Mouse (Mus musculus): ENCODE measurements around the gene Gm9049. TPM values are rescaled to one million over a fixed set of nuclear protein-coding genes. Genes with fewer than 3 reads are reported as not detected.

The Gm9049 gene
- polyA plus RNA-seq (2012; rRNA removed; ENCODE audit: low replicate concordance) = 0.06 TPM in 2 replicates

GRCm38 (mm10) chr10:118354005-118354404 lies at the start of gene Gm9049:
Gene Gm9049 (minus strand): TSS chr10:118354105.

DNA sequence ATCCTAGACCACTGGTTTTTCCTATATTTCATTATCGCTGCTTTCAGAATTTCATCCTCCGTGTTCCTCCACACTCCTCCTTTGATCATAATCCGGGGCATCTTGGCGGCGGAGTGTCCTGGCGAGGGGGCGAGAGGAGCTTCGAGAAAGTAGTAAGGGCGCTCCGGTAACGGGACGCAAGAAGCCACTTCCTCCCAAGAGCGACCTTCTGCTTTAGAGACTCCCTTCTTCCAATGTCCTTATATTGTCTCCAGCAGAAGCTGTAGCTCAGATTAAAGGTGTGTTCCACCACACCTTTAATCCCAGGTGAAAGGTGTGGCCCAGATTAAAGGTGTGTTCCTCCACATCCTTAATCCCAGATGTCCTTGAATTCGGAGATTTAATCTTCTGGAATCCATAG lies 5.3 kb downstream of the Gm9049 start, which contains the start of gene Gm9048:
Gm9048 (minus strand) TSS at position 101 of the 400 bp plus-strand sequence.

DNA sequence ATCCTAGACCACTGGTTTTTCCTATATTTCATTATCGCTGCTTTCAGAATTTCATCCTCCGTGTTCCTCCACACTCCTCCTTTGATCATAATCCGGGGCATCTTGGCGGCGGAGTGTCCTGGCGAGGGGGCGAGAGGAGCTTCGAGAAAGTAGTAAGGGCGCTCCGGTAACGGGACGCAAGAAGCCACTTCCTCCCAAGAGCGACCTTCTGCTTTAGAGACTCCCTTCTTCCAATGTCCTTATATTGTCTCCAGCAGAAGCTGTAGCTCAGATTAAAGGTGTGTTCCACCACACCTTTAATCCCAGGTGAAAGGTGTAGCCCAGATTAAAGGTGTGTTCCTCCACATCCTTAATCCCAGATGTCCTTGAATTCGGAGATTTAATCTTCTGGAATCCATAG lies 10.8 kb downstream of the Gm9049 start, which contains the start of gene Gm9046:
Gm9046 (minus strand) TSS at position 101 of the 400 bp plus-strand sequence.

GRCm38 (mm10) chr10:118337731-118338130 lies 16.2 kb downstream of the Gm9049 start, which contains the start of gene Gm9045:
Gene Gm9045 (minus strand): TSS chr10:118337831.

GRCm38 (mm10) chr10:118332308-118332707 lies 21.6 kb downstream of the Gm9049 start, which contains the start of gene Gm9044:
Gene Gm9044 (minus strand): TSS chr10:118332408.

DNA sequence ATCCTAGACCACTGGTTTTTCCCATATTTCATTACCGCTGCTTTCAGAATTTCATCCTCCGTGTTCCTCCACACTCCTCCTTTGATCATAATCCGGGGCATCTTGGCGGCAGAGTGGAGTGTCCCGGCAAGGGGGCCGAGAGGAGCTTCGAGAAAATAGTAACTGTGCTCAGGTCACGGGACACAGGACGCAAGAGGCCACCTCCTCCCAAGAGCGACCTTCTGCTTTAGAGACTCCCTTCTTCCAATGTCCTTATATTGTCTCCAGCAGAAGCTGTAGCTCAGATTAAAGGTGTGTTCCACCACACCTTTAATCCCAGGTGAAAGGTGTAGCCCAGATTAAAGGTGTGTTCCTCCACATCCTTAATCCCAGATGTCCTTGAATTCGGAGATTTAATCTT lies 27.0 kb downstream of the Gm9049 start, which contains the start of gene Gm9040:
Gm9040 (minus strand) TSS at position 101 of the 400 bp plus-strand sequence.

Other genes starting within 250 kb of the Gm9049 start
- gene Mdm1, start 212.3 kb downstream of the Gm9049 start, polyA plus RNA-seq (2012; rRNA removed; ENCODE audit: low replicate concordance) = 2.9 and 5.8 TPM in 2 replicates
- not detected in 2 replicates for gene Il22, start 149.2 kb downstream of the Gm9049 start, polyA plus RNA-seq (2012; rRNA removed; ENCODE audit: low replicate concordance)
- not detected in 2 replicates for gene Gm32717, start 113.3 kb downstream of the Gm9049 start, polyA plus RNA-seq (2012; rRNA removed; ENCODE audit: low replicate concordance)
- gene Gm32802, start 95.4 kb downstream of the Gm9049 start, polyA plus RNA-seq (2012; rRNA removed; ENCODE audit: low replicate concordance) = not detected in 2 replicates
- not detected in 2 replicates for gene Iltifb, start 59.1 kb downstream of the Gm9049 start, polyA plus RNA-seq (2012; rRNA removed; ENCODE audit: low replicate concordance)
- not detected in 2 replicates for gene Gm9040, start 27.1 kb downstream of the Gm9049 start, polyA plus RNA-seq (2012; rRNA removed; ENCODE audit: low replicate concordance)
- gene Gm9044, start 21.7 kb downstream of the Gm9049 start, polyA plus RNA-seq (2012; rRNA removed; ENCODE audit: low replicate concordance) = not detected in 2 replicates
- 0.06 TPM in 2 replicates for gene Gm9045, start 16.3 kb downstream of the Gm9049 start, polyA plus RNA-seq (2012; rRNA removed; ENCODE audit: low replicate concordance)
- not detected in 2 replicates for gene Gm9046, start 10.8 kb downstream of the Gm9049 start, polyA plus RNA-seq (2012; rRNA removed; ENCODE audit: low replicate concordance)
- gene Gm9048, start 5.4 kb downstream of the Gm9049 start, polyA plus RNA-seq (2012; rRNA removed; ENCODE audit: low replicate concordance) = 0.06 TPM in 1 of 2 replicates, not detected in the other
- 0.58 TPM in 1 of 2 replicates, not detected in the other for gene Ifng, start 86.9 kb upstream of the Gm9049 start, polyA plus RNA-seq (2012; rRNA removed; ENCODE audit: low replicate concordance)